Mouse (Mus musculus) kidney, adult 2 months (tissue): Measurements from ENCODE around the gene Tor1aip1. TPM values are rescaled to one million over a fixed set of nuclear protein-coding genes. Genes with fewer than 3 reads are reported as not detected.
A peak's percentile ranks its signal among the peaks of the same experiment; 100 is the strongest.

Source experiments
- DNase-seq: peaks from one replicate; pipeline ENCODE4 v3.0.0; 2021
- H3K27ac ChIP-seq: fragments of 200-500 bp; 2 replicates; pipeline ENCODE4 v1.5.1; 2012; ENCODE audit warnings: low read depth, low read length, control low read depth, inconsistent platforms; ENCODE audit not compliant: insufficient read depth
- H3K27me3 ChIP-seq: fragments of 200-500 bp; replicated peaks from 2 replicates; pipeline ENCODE4 v1.6.1; 2012; ENCODE audit warnings: mild to moderate bottlenecking, moderate library complexity, low read length, inconsistent platforms; ENCODE audit not compliant: control insufficient read depth, insufficient read depth
- H3K36me3 ChIP-seq: fragments of 200-500 bp; 2 replicates; pipeline ENCODE4 v1.6.1; 2012; ENCODE audit warnings: mild to moderate bottlenecking, moderate library complexity, low read length, inconsistent platforms; ENCODE audit not compliant: control insufficient read depth, insufficient read depth
- H3K4me1 ChIP-seq: fragments of 200-500 bp; 2 replicates; pipeline ENCODE4 v1.6.1; 2011; ENCODE audit warnings: low read length; ENCODE audit not compliant: control insufficient read depth, insufficient read depth
- H3K4me3 ChIP-seq: fragments of 200-500 bp; 2 replicates; pipeline ENCODE4 v1.5.1; 2011; ENCODE audit warnings: mild to moderate bottlenecking, low read depth, low read length, control low read depth; ENCODE audit not compliant: insufficient read depth
- CTCF ChIP-seq: fragments of 200-500 bp; conservative IDR thresholded peaks from 2 replicates; pipeline ENCODE4 v1.5.1; 2011; ENCODE audit warnings: low read depth, mild to moderate bottlenecking, control low read depth, low read length, moderate library complexity, mixed read lengths; ENCODE audit not compliant: insufficient read depth, insufficient read length
- POLR2A ChIP-seq: fragments of 200-500 bp; IDR thresholded peaks from one replicate; pipeline ENCODE4 v1.6.1; 2011; ENCODE audit warnings: low read depth, low read length, control low read depth
- WGBS: fragments of 180-500 bp; shearing (Covaris S2); methylation state at CpG from one replicate; pipeline ENCODE4 v1.1.7; 2018; 5-methylcytosine and 5-hydroxymethylcytosine counted together
- polyA plus RNA-seq: library from polyadenylated mRNA; depleted of rRNA; stranded (reverse); fragments of >200 nt; gene quantifications from 2 replicates; pipeline ENCODE4 v1.2.3, GENCODE M21; 2012

Tor1aip1 gene
- polyA plus RNA-seq, 1 experiment = 35.3 TPM

DNA sequence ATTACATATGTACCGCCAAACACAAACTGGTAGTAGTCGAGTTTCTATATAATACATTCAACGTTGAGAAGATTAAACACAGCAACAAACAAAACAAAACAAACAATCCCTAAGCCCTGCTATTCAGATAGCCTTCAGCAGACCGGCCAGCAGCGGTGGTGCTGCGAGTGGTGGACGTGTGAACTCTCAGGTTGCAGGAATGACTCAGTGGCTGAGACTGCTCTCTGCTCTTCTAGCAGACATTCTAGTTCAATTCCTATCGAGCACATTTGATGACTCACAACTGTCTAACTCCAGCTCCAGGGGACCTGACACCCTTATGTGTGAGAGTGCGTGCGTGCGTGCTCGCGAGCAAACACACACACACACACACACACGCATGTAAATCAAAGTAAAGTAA is 33.8 kb upstream of the Tor1aip1 start:
- DNase-seq = no peak
- Histone ChIP-seq H3K4me3 (no peak overlapping the region), H3K27ac (no peak overlapping the region), H3K27me3 (no peaks in the 10 kb centered on the region), H3K36me3 (no peaks in the 10 kb centered on the region; the same call in 1 of the 2 replicates), H3K4me1 (peaks cover 11% of the 10 kb centered on the region; the same call in 1 of the 2 replicates)
- WGBS = 79% methylated on average over 14 of the region's 14 CpGs
- TF ChIP-seq POLR2A = no peak
- TF ChIP-seq CTCF = no peak

DNA sequence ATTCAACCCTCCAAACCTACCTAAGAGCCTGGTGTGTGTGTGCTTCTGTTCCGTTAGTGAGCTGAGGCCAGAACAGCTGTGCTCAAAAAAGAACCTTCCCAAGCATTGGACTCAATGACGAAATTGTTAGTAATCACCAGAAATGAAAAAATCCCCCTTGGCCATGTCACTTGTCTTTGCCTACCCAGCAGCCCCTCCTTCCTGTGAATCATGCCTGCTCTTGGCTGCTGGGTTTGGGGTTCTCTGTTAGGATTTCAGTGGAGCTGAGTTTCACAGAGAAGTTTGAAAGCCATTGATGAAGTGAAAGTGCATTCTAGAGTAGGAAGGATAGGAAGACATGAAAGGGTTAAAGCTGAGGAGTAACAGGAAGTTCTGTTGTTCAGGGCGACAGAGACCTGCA is 29.9 kb upstream of the Tor1aip1 start:
- Histone ChIP-seq H3K4me1 (peaks cover 7% of the 10 kb centered on the region; the same call in 1 of the 2 replicates), H3K36me3 (no peaks in the 10 kb centered on the region; the same call in 1 of the 2 replicates)

DNA sequence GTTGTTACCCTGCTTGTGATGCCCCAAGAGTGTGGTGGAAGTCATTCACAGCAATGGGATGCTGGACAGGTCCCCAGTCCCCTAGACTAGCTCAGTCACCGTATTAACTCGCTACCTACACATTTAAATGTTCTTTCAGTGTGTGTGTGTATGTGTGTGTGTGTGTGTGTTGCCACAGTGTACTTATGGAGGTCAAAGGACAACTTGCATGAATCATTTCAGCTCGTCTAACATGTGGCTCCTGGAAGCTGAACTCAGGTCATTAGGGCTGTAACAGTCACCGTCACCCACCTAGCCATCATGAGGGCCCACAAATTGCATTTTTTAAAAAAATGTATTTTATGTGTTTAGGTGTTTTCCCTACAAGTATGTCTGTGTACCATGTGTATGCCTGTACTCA is 25.9 kb upstream of the Tor1aip1 start:
- H3K36me3 ChIP-seq = no peaks in the 10 kb centered on the region; the same call in 1 of the 2 replicates
- WGBS = 76% methylated on average over 4 of the region's 4 CpGs

More for the DNA sequence above, 29.9 kb upstream of the Tor1aip1 start:
- Histone ChIP-seq H3K27me3 (no peaks in the 10 kb centered on the region), H3K4me3 (no peak overlapping the region), H3K27ac (no peak overlapping the region)
- TF ChIP-seq CTCF (no peak), POLR2A (no peak)
- no peak for DNase-seq
- 63% methylated on average over 3 of the region's 3 CpGs for WGBS

DNA sequence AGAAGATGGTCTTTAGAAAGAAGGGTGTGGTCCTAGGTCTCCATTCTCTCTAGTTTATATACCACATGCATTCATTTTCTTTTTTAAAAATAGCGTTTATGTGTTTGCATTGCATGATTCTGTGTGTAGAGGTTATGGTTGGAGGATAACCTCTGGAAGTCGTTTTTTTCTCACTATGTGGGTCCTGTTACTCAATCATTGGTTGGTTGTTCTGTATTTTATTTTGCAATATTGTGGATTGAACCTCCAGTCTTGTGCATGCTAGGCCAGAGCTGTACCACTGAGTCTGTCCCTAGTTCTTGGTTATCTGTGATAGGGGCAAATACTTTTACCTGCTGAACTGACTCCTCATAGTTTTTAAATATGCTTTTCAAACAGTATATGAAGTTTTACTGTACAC is 21.9 kb upstream of the Tor1aip1 start:
- peaks cover 5% of the 10 kb centered on the region; the same call in 1 of the 2 replicates for H3K4me1 ChIP-seq
- no peak overlapping the region for H3K27ac ChIP-seq
- WGBS = 80% methylated on average over 2 of the region's 2 CpGs
- peaks cover 2% of the 10 kb centered on the region for H3K36me3 ChIP-seq
- no peaks in the 10 kb centered on the region for H3K27me3 ChIP-seq
- H3K4me3 ChIP-seq = no peak overlapping the region
- DNase-seq = no peak
- TF ChIP-seq CTCF = no peak
- TF ChIP-seq POLR2A = no peak

More for the DNA sequence above, 25.9 kb upstream of the Tor1aip1 start:
- Histone ChIP-seq H3K4me3 (no peak overlapping the region), H3K4me1 (peaks cover 8% of the 10 kb centered on the region; the same call in 1 of the 2 replicates), H3K27me3 (no peaks in the 10 kb centered on the region), H3K27ac (no peak overlapping the region)
- TF ChIP-seq CTCF (no peak), POLR2A (no peak)
- no peak for DNase-seq

DNA sequence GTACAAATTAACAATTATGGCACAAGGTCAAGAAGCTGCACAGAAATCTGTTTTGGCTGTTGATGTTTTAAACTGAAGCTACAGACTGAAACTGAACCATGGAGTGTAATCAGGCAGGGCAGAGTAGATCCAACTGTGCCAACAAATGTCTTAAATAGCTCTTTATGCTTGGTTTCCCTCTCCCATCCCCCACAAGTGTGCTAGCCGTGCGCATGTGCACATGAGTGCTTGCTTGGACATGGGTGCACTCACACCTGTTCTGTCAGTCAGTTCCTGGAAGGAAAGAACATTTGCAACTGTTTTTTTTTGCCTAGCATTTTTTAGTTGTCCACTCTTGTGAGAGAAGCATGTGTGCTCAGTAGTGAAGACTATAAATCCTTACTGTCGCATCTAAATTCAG is 10.4 kb upstream of the Tor1aip1 start:
- TF ChIP-seq CTCF = no peak
- no peak for TF ChIP-seq POLR2A
- 37% methylated on average over 3 of the region's 3 CpGs for whole genome bisulfite sequencing
- DNase-seq = peak; percentile 79
- Histone ChIP-seq H3K27me3 (no peaks in the 10 kb centered on the region), H3K36me3 (peaks cover 5% of the 10 kb centered on the region), H3K4me3 (no peak overlapping the region), H3K4me1 (peaks cover 29% of the 10 kb centered on the region; the same call in 1 of the 2 replicates), H3K27ac (0 out of 2 replicates have a peak overlapping the region, but pooled peaks have one; percentile 30)

DNA sequence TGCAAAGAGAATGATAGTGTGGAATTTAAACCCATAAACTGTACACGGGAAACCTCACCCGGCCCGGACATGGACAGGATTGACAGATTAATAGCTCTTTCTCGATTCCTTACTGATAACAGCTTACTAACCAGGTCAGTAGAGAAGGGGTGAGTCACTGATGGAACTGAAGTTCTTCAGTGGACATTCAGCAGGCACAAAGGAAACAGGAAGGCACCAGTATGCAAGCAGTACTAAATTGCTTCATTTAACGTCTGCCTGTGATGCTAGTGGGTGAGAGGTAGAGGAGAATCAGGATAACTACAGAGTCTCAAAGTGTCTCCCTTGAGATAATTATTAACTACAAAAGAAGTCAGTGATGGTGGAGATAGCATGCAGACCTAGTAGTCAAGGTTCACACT is 7.9 kb upstream of the Tor1aip1 start:
- no peak overlapping the region for H3K4me3 ChIP-seq
- H3K27ac ChIP-seq = peak overlapping the region; percentile 88
- 16% methylated on average over 5 of the region's 5 CpGs for WGBS

DNA sequence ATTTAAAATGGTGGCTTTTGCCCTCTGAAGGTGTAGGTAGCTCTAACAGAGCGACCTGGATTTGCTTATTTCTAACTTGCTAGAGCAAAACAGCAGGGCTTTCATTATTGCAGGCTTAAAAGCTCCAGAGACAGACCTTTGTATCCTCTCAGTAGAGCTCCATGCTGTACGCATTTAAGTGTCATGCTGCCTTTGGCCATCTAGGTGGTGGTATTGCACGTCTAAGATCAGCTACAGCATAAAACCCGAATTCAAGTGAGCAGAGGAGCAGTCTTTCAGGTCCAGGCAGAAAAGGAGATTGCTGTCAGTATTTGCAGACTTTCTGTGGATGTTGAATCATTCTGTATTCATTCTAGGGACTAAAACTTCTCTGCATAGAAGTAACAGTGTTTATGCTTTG is 6.7 kb upstream of the Tor1aip1 start:
- Histone ChIP-seq H3K27ac (no peak overlapping the region), H3K4me1 (peaks cover 32% of the 10 kb centered on the region; the same call in 1 of the 2 replicates), H3K27me3 (no peaks in the 10 kb centered on the region), H3K36me3 (no peaks in the 10 kb centered on the region; the same call in 1 of the 2 replicates), H3K4me3 (no peak overlapping the region)
- TF ChIP-seq POLR2A (no peak), CTCF (peak; percentile 73)
- WGBS = 6% methylated on average over 4 of the region's 4 CpGs
- DNase-seq = peak; percentile 82

More for the DNA sequence above, 7.9 kb upstream of the Tor1aip1 start:
- Histone ChIP-seq H3K4me1 (peaks cover 32% of the 10 kb centered on the region; the same call in 1 of the 2 replicates), H3K36me3 (no peaks in the 10 kb centered on the region; the same call in none of the 2 replicates), H3K27me3 (no peaks in the 10 kb centered on the region)
- DNase-seq = peak; percentile 52
- TF ChIP-seq CTCF = no peak
- no peak for TF ChIP-seq POLR2A
